Mouse (Mus musculus): ENCODE data around the gene Pus10.
"Not testable (repeated sequence)": the region's sequence is repeated elsewhere in the genome, so short reads cannot be mapped to it uniquely, and the experiment has no call there.

The Pus10 gene

DNA sequence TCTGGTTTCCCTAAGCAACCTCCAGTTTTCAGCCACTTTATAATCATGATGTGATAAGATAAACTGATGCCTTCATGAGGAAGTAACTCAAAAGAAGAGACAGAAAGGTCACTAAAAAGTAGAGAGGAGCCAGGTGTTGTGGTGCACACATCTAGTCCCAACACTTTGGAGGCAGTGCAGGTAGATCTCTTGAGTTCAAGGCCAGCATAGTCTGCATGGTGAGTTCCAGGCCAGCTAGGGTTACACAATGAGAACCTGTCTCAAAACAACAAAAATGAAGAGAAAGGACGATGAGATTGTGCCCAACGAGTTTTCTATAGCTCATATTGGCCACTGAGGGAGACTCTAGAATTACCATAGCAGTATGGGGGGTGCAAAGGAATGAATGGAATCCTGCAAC, 33.1 kb downstream of the Pus10 start:
- no peak for DNase-seq

DNA sequence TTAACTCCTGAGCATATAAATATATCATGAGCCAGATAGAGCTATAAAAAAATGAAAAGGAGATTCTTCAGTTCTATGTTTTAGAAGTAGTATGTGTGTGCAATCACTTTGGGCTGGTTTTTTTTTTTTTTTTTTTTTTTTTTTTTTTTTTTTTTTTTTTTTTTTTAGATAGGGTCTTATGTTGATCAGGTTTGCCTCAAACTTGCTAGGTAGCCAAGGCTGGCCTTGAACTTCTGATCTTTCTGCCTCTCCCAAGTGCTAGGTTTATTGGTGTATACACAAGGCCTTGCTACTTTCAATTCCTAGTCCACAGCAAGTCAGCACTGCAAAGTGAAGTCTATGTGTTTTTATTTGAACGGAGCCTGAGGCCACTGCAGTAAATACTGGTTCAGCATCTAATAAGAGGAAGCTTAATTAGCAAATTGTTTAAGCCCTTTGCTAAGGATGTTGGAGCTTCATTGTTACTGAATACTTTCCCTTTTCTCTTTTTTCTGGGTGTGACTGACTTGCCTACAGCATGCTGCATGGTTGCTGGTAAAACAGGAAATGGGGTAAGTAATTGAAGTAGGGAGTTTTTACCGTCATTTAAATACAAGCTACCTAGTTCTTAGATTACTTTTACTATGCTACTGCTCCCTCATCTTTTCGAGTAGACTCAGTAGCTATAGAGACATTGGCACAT, 34.1 kb downstream of the Pus10 start:
- DNase-seq, result no peak

DNA sequence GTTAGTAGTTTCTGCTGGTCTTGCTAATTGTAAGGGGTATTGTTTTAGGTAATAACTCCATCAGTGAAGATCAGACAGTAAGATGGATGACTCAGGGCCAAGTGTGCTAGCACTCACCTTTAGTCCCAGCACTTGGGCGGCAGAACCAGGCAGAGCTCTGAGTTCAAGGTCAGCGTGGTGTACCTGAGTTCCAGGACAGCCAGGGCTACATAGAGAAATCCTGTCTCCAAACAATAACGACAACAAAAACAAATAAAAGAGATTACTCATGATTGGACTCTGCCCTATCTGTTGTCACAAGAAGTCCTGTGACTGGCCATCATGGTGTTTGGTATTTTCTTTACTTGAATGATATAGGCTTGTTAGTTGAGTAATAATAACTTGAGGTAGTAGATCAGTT, 36.4 kb downstream of the Pus10 start:
- DNase-seq, result no peak

DNA sequence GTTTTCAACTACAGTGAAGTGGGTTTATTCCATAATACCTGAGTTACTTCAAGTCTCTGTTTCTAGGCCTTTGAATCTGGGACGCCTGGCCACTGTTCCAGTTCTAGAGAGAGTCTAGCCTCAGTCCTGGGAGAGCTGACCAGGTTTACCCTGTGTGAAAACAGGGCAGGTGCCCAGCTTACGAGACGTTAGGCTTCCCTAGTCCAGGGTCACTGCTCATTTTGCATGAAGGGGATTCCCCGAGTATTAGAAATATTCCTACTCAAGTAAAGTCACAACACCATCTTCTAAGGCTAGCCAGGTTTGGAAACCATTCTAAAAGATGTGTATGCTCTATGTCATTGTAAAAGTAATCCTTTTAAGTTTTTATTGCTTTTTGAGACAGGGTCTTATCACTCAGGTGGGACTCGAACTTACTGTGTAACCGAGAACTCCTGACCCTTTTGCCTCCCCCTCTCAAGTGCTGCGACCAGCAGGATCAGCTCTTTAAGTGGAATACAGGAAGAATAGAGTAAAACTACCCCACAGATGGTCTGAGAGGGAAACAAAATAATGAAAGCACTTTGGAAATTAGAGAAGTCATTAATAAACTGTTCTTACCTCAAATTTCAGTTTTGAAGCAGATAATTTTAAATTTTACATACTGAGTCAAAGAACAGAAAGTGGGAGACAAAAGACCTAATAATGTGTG, 39.3 kb downstream of the Pus10 start:
- DNase-seq, result no peak

DNA sequence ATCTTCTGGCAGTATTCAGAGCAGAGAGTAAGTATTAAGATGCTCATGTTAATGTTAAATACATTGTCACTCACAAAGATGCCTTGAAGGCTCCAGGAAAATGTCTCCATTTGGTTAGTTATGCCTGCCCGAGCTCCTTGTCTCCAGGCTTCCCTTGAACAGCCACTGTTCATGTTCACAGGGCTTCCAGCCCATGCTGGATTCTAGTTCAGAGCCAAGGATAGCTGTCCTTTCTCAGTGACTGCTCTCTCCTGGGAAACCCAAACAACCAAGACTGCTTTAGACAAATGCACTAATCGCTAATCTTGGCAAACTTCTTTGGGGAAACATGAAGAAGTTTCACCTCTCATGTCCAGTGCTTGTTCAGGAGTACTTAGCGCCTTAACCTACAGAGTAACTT, 46.8 kb downstream of the Pus10 start:
- no peak for DNase-seq

DNA sequence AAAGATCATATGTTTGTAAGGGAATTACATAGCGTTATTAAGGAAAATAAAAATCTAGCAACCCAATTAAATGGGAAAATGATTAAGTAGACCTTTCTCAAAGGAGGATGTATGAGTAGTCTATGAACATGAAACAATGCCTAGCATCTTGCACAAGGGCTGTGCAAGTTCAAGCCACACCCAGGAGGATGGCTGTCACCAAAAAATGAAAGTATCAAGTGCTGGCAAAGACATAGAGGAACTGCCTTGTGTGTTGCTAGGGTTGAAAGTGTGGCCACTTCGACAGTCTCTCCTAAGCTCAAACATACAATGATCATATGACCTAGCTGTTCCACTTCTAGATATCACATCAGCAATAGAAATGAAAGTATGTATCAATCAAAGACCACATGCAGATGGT, 53.4 kb downstream of the Pus10 start:
- no peak for DNase-seq

DNA sequence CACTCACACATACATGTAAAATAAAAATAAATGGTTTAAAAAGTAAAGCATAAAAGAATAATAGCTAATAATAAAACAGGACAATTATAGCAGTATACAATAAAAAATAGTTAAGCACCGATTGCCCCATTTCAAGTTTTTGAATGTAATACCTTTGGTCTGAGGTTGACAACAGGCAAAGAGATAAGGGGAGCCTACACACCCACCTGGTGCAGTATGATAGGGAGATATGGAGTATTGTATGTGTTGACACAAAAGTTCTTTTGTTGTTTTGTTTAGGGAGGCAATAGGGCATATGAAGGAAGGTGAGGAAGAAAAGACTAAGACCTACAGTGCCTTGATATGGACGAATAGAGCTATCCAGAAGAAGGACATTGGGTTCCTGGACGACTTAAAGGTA, 54.4 kb downstream of the Pus10 start:
- no peak for DNase-seq

DNA sequence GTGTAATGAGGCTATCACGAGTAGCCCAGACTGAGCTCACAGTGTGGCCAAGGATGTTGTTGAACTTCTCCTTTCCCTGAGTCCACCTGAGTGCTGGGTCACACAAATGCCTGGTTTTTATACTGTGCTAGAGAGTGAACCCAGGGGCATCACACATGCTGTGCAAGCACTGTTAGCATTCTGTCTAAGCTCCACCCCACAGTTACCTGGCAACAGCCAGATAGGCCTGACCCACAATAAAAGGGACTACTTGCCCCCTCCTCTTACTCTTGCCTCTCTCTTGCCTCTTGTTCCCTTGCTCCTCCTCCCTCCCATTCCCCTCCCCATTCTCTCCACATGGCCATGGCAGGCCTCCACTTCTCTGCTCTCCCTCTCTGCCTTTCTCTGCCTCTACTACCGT, 56.9 kb downstream of the Pus10 start:
- no peak for DNase-seq

DNA sequence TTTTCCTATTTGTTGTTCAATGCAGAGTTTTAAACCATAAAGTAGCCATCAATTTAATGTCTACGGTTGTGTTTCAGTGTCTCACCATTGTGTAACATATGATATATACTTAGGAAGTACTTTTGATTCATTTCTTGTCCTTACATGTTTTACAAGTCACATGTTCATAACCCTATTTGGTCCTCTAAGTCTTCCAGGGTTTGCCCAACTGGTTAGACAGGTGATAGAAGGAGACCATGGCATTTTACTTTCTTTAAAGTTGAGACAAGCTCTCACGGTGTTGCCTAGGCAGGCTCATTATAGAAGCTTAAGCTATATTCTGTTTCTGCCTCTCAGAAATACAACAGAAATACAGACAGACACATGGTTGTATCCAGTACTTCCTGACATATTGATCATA, 60.4 kb downstream of the Pus10 start:
- DNase-seq, result no peak

DNA sequence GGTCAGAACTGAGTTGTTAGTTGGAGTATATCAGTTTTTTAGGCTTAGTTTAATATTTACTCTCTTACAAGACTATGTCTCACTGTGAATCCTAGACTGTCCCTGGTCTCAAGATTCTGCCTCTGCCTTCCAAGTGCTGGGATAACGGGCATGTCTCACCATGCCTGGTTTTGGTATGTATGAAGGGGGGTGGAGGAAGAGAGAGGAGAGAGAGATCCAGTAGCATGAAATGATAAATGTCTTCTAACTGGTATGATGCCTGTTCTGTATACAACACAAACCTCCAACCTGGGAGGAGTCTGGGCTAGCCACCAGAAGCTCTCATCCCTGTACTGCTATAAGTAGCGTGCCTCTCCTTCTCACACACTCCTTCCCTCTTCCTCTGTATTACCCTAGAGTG, 61.0 kb downstream of the Pus10 start:
- no peak for DNase-seq

DNA sequence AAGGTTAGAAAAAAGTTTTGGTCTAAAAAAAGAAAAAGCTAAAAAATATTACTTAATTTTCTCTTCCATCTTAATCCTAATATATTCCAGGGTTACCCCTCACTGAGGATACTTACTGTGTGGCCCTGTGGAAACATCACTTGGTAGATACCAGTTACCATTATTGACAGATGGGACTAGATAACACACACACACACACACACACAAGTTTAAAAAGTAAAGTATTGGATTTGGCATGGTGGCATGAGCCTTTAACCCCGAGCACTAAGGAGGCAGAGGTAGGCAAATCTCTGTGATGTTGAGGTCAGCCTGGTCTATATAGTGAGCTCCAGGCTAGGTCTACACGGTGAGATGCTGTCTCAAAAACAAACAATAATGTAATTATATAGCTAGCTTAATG, 62.7 kb downstream of the Pus10 start:
- DNase-seq, result no peak

DNA sequence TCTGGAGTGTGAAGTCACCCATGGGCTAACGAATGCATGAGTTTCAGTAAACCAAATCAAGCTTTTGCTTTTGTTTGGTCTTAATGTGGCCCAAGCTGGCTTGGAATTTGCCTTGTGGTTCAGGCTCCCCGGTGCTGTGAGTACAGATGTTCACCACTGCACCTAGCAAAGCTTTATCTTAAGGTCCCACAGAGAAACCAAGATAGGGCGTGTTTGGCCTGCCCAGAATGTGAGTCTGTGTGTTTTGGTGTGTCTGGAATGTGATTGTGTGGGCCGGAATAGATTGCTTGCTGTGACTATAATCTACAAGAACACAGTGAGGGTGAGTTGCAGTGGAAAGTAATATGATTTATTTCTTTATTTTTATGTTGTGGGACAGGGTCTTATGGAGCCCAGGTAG, 64.6 kb downstream of the Pus10 start:
- no peak for DNase-seq

DNA sequence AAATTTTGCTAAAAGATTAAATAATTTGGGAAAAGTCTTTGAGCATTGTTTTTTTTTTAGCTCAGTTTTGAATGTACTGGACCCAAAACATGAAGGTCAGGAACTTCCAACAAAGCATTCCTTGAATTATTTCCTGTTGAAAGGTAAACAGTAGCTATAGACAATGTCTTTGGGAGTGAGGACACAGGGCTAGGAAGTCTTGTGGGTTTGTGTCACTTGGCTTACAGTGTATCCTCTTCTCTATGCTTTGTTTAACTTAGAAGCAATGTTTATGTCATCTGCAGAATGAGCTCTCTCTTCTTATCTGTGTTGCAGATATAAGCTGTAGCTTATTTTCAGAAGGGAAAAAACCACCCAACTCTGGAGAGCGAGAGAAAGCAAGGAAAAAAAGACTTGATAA, 67.4 kb downstream of the Pus10 start:
- DNase-seq, result no peak

DNA sequence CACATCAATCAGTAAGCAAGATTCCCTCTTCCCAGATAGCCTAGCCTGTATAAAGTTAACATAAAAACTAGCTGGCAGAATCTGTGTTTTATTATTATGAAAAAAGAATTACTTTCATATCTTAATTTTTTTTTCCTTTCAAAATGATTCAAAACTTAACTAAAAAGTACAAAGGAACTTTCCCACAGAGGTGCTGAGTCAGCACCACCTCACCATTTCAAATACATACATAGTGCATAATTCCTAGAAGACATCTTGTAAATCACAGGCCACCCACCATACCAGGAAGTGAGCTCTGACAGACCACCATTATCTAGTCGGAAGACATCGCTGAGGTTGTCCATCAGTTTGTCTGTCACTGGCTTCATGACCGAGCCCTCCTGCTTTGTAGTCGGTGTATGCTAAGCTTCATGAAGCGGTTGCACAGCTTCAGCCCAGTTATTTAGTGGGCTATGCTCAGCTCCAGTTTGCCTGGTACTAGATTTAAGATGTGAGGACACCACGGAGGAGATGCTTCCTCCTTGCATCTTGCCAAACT, 69.3 kb downstream of the Pus10 start:
- no peak for DNase-seq

DNA sequence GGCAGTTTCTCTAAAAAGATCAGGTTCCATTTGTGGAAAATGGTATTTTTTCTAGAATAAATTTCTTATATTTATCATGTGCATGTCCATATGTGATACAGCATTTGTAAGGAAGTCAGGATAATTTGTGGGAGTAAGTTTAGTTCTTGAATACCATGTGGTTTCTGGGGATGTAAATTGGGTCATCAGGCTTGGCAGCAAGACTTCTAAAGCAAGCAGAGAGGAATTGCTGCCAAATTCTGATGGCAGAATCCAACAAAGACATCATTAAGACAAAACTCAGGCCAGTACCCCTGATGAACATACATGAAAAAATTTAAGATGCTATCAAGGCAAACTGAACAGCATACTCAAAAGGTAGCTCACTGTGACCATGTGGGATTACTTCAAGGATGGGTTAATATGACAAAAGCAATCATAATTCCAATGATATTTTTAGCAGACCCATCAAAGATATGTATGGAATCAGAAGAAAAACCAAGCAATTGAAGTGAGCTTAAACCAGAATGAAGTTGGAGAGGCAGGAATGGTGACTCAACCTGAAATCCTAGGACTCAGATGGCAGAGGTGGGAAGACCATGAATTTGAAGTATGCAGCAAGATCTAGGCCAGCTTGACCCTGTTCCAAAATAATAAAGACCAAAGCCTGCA, 70.5 kb downstream of the Pus10 start:
- DNase-seq, result no peak

DNA sequence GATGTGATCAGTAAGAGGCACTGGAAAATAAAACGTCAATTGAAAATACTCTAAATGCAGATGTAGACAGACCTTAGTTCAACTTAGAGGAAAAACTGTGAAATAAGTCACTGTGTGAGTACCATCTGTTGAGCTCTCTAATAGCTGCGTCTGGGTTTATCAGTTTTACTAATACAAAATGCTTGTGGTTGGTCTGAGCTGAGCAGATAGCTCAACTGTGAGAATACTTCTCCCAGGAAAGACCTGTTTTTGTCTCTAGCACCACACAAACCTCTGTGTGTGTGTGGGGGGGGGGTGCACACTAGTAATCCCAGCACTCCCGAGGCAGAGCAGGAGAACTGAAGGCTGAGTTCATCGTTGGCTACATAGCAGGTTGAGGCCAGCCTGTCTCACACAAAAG, 75.4 kb downstream of the Pus10 start:
- DNase-seq, result no peak

DNA sequence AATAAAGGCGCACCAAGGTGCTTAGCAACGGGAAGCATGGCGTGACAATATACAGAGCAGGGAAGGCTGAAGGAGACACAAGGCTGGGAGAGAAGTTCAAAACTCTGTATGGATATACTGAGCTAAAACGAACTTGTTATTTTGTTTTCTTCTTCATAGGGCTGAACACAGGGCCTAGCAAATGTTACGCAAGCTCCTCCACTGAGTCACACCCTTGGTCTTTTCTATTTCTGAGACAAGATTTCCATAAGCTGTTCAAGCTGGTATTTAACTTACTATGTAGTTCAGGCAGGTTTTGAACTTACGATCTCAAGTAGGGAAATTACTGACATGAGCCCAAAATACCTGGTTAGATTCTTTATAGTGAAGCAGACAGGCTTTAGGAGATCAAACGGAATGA, 75.9 kb downstream of the Pus10 start:
- DNase-seq, result no peak

DNA sequence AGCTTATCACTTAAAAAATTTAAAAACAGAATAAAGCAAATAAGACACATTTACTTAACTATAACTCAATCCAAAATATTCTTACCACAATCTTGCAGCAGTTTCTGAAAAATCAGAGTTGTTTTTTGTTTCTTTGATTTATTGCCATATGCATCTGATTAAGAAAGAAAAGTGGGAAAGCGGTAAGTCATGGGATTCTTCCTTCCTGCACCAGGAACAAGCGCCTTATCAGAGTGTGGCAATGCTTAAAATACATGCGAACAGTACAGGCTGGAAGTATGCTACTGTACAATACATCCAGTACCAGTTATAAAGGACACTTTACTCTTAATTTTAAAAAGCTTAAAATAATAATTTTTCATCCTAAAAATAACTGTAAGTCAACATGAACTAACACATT, 78.9 kb downstream of the Pus10 start:
- DNase-seq, result no peak

DNA sequence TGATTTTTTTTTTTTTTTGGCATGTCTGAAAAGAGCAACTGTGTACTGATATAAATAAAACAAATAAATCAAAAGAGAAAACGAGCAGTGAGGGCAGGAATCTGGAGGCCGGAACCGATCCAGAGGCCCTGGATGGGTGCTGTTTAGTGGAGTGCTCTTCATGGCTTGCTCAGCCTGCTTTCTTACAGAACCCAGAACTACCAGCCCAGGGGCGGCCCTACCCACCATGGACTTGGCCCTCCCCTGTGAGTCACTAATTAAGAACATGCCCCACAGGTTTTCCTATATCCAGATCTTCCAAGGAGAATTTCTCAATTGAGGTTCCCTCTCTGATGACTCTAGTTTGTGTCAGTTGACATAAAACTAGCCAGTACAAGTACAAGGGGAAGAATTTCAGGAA, 80.6 kb downstream of the Pus10 start:
- no peak for DNase-seq

DNA sequence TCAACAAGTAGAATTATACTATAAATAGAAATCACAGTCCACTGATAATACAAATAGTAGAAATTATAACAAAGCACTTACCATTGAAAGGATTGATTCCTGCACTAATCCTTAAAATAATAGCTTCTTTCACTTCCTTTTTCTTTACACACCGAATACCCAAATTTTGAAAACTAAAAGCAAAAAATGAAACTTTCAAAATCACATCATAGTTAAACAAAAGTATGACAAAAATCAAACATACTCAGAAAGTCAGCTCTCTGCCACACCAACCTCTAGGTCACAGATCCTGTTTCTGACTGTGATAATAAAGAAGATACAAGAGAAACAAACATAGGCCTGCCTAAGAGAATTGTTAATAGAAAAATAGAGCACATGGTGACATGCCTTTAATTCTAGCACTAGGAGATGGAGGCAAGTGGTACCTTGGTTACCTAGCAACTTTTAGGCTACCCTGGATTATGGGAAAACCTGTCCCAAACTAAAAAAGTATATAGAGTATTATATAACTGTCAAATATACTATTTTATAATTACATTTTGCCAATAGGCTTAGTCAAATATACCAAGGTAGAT, 87.7 kb downstream of the Pus10 start:
- no peak for DNase-seq

DNA sequence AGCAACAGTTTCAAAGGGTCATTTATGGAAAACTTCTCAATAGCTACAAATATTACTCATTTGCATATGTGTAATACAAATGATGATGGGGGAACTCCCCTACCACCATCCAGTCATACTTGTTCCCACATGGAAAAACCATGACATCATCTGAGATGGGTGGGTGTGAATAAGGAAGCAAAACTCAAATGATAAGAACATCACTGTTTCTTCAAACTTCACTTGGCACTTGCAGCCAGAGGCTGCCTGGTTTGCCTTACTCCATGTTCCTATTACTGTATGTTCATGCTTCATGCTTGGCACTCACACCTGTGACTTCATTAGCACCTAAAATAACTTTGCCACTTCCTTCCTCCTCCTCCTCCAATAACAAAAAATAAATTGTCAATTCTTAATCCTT, 88.9 kb downstream of the Pus10 start:
- no peak for DNase-seq

DNA sequence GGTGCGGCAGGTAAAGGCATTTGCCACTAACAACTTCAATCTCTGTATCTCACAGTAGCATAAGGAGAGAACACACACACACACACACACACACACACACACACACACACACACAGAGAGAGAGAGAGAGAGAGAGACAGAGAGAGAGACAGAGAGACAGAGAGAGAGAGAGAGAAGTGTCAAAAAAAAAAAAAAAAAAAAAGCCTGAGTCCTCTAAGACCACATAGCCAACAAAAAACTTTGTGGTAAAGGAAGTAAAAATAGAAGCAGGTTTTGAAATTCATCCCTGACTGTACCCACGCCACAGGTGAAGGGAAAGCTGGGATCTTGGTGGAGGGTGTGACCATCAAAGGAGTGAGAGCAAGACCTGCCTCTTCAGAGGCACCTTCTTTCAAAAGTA, 92.7 kb downstream of the Pus10 start:
- no peak for DNase-seq

DNA sequence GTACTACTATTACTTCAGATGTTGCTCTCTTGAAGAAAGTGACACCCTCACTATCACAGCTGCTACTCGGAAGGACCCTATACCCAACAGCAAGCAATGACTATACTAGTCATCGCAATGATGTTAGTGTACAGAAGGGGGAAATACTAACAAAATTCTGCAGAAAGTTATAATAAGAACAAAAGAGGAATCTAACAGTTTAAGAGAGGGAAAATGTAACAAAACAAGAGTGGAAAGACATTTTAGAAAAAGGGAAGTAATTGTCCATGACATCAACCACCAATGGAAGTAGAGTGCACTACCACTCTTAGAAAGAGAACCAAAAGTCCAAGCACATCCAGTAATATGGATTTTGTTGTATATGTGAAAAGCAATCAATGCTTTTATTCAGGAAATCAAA, 97.2 kb downstream of the Pus10 start:
- no peak for DNase-seq

DNA sequence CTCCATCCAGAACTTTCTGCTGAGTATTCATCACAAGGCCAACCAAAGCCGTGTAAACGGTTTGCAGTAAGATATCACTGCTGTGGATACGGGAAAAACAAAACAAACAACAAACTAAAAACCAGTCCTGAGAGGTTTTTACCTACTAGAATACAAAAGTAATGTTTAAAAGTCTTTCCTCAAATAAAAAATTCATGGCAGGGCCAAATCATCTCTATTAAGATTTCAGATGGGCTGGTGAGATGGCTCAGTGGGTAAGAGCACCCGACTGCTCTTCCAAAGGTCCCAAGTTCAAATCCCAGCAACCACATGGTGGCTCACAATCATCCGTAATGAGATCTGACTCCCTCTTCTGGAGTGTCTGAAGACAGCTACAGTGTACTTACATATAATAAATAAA, 101.9 kb downstream of the Pus10 start:
- not testable (repeated sequence) for DNase-seq

Measured in kidney, postnatal 14 days (tissue).